Mouse (Mus musculus): ENCODE data around the gene Rhbdf2. TPM values are rescaled to one million over a fixed set of nuclear protein-coding genes. Genes with fewer than 3 reads are reported as not detected.
A peak's percentile ranks its signal among the peaks of the same experiment; 100 is the strongest.
"Not testable (repeated sequence)": the region's sequence is repeated elsewhere in the genome, so short reads cannot be mapped to it uniquely, and the experiment has no call there.

Gene Rhbdf2
- total RNA-seq, 2 experiments from 2014 or later: 5.9 to 9.0 TPM

- intact Hi-C loops (cut with DNase I; ENCODE audit: low total_unique reads): loop anchor here (2.0 kb wide), 1 partner anchor 22 kb away; no protein-coding TSS in a partner anchor
- no peak for DNase-seq
Measured at GRCm38 (mm10) chr11:116646771-116647170, 20.0 kb upstream of the Rhbdf2 start.

GRCm38 (mm10) chr11:116646136-116646535 is 19.3 kb upstream of the Rhbdf2 start:
- intact Hi-C loops (cut with DNase I; ENCODE audit: low total_unique reads): loop anchor here (2.0 kb wide), 1 partner anchor 23 kb away; no protein-coding TSS in a partner anchor
- no peak for DNase-seq

- intact Hi-C loops (cut with DNase I; ENCODE audit: low total_unique reads): loop anchor here (2.0 kb wide), 1 partner anchor 23 kb away; no protein-coding TSS in a partner anchor
- no peak for DNase-seq
Measured at GRCm38 (mm10) chr11:116645446-116646110, 18.8 kb upstream of the Rhbdf2 start.

- intact Hi-C loops (cut with DNase I; ENCODE audit: low total_unique reads): no loop called here
- no peak for DNase-seq
Measured at GRCm38 (mm10) chr11:116644225-116645112, 17.6 kb upstream of the Rhbdf2 start.

- intact Hi-C loops (cut with DNase I; ENCODE audit: low total_unique reads): no loop called here
- DNase-seq: no peak
Measured at GRCm38 (mm10) chr11:116643579-116644224, 16.9 kb upstream of the Rhbdf2 start.

GRCm38 (mm10) chr11:116642681-116643578 is 16.1 kb upstream of the Rhbdf2 start:
- intact Hi-C loops (cut with DNase I; ENCODE audit: low total_unique reads): no loop called here
- DNase-seq: peak; percentile 90

- intact Hi-C loops (cut with DNase I; ENCODE audit: low total_unique reads): no loop called here
- peak; percentile 5 for DNase-seq
Measured at GRCm38 (mm10) chr11:116641731-116642130, 14.9 kb upstream of the Rhbdf2 start.

GRCm38 (mm10) chr11:116641168-116641567 is 14.3 kb upstream of the Rhbdf2 start:
- intact Hi-C loops (cut with DNase I; ENCODE audit: low total_unique reads): no loop called here

GRCm38 (mm10) chr11:116636607-116637006 is 9.8 kb upstream of the Rhbdf2 start:
- DNase-seq; intact Hi-C loops (cut with DNase I; ENCODE audit: low total_unique reads): not testable (repeated sequence)

More at GRCm38 (mm10) chr11:116641168-116641567, 14.3 kb upstream of the Rhbdf2 start:
- DNase-seq: peak; percentile 36

- DNase-seq: no peak
Measured at GRCm38 (mm10) chr11:116632962-116633361, 6.1 kb upstream of the Rhbdf2 start.

GRCm38 (mm10) chr11:116630171-116630965 is 3.5 kb upstream of the Rhbdf2 start:
- intact Hi-C loops (cut with DNase I; ENCODE audit: low total_unique reads): no loop called here
- no peak for DNase-seq

More at GRCm38 (mm10) chr11:116632962-116633361, 6.1 kb upstream of the Rhbdf2 start:
- intact Hi-C loops (cut with DNase I; ENCODE audit: low total_unique reads): no loop called here

- DNase-seq: no peak
- intact Hi-C loops (cut with DNase I; ENCODE audit: low total_unique reads): loop anchor here (2.0 to 10.0 kb wide), 2 partner anchors 43 to 75 kb away; partner anchors contain the start of gene Aanat
Measured at GRCm38 (mm10) chr11:116629472-116629871, 2.7 kb upstream of the Rhbdf2 start.

- intact Hi-C loops (cut with DNase I; ENCODE audit: low total_unique reads): loop anchor here (2.0 to 10.0 kb wide), 2 partner anchors 42 to 74 kb away; partner anchors contain the start of gene Aanat
Measured at GRCm38 (mm10) chr11:116628712-116629111, 1.9 kb upstream of the Rhbdf2 start.

GRCm38 (mm10) chr11:116627072-116628020 is 527 bp upstream of the Rhbdf2 start:
- DNase-seq: no peak
- intact Hi-C loops (cut with DNase I; ENCODE audit: low total_unique reads): loop anchor here (2.0 to 10.0 kb wide), 2 partner anchors 41 to 73 kb away; partner anchors contain the start of gene Aanat

More at GRCm38 (mm10) chr11:116628712-116629111, 1.9 kb upstream of the Rhbdf2 start:
- peak; percentile 78 for DNase-seq

GRCm38 (mm10) chr11:116625081-116626000 is 1.5 kb downstream of the Rhbdf2 start:
- peak; percentile 56 for DNase-seq
- intact Hi-C loops (cut with DNase I; ENCODE audit: low total_unique reads): loop anchor here (10.0 kb wide), 1 partner anchor 71 kb away; no protein-coding TSS in a partner anchor

All from gastrocnemius, postnatal 14 days (tissue).